Mouse (Mus musculus): ENCODE data around the gene Smc6.

Gene Smc6

GRCm38 (mm10) chr12:11265382-11266281 is at the start of gene Smc6, which contains the start of gene Gen1:
Gene Smc6 (plus strand): TSS chr12:11265886.
Gene Gen1 (minus strand): TSS chr12:11265801.
- DNase-seq (ENCODE audit: low read depth) = peak; percentile 88

GRCm38 (mm10) chr12:11216454-11216853 is 49.2 kb upstream of the Smc6 start:
- DNase-seq (ENCODE audit: low read depth) = no peak

DNA sequence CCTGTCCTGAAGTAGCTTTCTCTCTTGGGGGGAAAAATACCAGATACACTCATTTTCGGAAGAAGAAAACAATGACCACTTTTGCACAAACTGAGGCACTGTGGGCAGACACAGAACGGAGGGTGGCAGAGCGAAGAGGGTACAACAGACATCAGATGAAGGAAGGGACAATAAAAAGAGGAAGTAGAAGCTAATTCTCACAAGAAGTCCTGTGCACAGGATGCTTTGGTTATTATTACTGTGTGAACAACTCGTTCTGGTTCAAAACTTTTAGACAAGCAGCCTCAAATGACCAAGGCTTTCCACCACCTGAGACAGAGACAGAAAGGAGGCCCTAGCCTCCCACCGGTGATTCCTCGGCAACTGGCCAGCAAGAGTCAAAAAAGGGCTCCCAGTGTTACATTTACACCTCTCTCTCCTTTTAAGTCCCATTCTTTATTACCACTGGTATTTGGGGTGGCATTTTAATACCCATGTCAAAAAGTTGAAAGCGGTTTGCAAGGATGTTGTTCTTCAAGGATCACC is 47.9 kb upstream of the Smc6 start:
- no peak for DNase-seq (ENCODE audit: low read depth)

DNA sequence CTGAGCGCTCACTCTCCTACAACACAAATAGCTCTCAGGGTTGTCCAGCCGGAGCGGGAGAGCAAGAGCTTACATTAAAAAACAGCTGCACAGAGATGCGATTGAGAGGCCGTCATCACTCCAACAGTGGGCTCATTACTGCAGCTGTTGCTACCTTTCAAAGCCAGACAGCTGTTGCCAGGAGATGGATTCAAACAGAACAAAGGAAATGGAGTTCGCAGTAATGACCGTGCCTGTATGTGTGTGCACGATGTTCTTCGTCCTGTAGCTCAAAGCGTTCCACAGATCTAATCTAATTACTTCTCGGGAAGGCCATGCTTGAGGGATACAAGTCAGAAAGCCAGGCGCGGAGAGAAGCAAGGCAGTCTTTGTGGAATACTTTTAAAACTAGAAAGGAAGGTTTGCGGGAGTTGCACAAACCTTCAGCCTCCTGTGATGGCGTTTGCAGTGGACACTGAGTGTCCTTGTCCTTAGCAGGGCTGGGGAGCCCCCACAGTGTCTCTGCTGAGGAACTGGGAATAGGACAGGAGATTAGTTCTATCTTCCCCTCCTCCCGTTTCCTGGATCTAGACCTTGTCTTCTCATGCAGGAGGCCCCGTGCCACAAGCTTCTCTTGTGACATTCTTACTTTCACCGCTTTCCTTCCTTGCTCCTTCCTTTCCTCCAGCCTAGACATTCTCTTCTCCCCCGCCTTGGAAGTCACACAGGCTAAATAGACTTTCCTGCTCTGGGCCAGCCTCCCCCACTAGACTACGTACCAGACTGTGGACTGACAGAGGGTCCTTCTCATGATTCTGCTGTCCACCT is 44.0 kb upstream of the Smc6 start:
- DNase-seq (ENCODE audit: low read depth) = no peak

DNA sequence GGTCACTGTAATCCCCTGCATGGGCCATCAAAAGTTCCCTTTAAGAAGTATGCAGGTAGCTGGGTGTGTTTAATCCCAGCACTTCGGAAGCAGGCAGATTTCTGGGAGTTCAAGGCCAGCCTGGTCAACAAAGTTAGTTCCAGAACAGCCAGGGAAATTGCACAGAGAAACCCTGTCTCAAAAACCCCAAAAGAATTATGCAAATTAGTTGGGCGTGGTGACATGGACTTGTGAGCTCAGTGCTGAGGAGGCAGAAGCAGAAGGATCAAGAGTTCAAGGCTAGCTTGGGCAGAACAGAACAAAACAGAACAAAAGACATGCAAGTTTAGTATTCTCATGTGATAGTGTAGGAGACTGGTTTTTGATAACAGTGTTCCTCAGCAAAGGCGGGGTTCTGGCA is 43.1 kb upstream of the Smc6 start:
- no peak for DNase-seq (ENCODE audit: low read depth)

DNA sequence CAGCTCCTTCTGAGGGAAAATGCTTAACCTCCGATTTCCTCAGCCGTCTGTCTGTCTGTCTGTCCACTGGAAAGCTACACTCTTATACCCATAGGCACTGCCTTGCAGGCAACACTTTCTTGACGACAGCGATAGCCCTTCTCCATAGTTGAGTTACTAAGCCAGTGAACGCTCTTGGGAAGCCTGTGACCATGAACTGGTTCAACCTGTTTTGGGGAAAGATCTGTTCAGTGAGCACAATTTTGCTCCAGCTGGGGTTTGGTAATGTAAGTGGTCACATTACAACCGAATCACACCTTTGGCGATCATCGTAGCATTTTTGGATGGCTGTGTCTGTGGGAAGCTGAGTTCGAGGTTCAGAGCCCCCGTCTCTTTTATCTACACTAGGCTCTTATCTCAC is 42.6 kb upstream of the Smc6 start:
- no peak for DNase-seq (ENCODE audit: low read depth)

GRCm38 (mm10) chr12:11224722-11225121 is 41.0 kb upstream of the Smc6 start:
- no peak for DNase-seq (ENCODE audit: low read depth)

DNA sequence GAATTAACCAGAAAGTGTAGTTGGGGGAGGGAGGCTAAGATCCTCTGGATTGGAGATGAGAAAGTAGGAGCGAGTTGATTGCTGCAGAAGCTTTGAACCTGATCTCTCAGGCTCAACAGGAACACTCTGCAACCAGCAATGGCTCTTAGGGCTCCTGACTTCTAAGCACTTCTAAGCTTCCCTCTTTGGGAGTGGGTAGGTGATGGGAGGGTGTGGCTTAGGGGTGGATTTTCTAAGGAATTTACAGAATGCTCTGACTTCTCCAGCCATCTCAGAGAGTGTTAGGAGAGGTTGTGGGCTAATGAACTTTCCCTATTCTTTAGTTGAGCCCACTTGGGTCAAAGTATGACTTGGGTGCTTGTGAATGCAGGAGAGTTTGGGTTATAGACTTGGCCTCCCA is 39.6 kb upstream of the Smc6 start:
- no peak for DNase-seq (ENCODE audit: low read depth)

DNA sequence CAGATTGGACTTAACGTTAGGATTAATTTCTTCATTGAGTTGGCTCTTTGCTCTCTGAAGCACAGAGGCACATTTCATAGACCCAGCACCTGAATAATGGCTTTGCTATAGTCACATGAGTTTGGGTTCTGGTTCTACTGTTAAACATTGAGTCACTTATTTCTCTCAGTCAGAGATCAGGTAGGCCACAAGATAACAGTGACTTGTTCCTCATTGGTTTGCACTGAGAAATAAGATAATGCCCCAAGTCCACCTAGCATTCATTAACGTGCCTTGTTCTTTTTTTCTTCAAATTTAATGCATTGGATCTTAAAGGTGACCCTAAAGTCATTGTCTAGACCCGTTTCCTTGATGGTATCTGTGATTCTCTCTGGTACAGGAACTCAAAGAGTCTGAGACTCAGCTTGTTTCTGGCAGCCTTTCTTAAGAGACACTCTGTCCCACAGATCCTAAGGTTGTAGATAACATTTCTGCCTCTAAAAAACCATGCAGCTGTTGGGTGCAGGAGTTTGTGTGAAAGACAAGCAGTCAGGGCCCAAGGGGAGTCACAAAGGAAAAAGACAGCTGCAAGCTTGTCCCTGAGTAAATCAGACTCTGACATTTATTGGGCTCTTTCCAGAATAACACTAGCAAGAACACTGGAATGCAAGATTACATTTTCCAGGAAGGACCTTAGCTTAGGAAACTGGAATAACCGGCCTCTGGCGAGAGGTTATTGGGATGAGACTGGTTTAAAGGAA is 39.0 kb upstream of the Smc6 start:
- DNase-seq (ENCODE audit: low read depth) = no peak

DNA sequence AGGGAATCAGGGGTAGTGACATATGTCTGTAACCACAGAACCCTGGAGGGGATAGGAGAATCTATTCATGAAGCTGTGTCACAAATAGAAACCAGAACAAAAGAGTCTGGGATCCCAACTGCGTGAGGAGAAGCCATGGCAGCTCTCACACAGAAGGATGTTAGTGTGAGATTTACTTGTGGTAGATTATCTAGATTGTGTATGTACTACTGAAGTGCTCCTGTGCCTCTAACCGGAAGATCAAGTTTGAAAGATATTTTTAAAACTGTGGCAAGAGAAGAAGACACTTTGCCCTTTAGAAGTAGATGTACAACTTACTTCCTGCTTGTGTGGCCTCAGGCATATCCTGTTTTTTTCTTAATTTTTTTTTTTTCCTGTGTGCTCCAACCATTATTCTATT is 35.4 kb upstream of the Smc6 start:
- DNase-seq (ENCODE audit: low read depth) = no peak

DNA sequence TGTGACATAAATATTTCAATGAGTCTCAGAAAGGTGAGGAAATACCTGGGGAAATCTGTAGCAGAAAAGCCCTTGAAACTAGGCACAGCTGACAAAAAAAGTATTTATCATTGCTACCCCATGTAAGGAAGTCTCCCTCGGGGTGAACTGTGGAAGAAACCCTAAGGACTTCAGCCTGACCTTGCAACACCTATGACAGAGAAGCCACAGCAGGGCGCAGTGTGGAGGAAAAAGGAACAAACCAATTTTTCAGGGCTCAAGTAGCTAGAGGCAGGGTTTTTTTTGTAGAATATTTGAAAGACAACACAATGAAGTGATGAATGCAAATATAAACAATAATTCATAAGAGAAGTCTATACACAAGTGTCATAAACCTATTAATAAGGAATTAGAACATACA is 29.7 kb upstream of the Smc6 start:
- no peak for DNase-seq (ENCODE audit: low read depth)

GRCm38 (mm10) chr12:11247460-11247859 is 18.2 kb upstream of the Smc6 start:
- DNase-seq (ENCODE audit: low read depth) = no peak

- no peak for DNase-seq (ENCODE audit: low read depth)
Measured at GRCm38 (mm10) chr12:11250322-11250721, 15.4 kb upstream of the Smc6 start.

DNA sequence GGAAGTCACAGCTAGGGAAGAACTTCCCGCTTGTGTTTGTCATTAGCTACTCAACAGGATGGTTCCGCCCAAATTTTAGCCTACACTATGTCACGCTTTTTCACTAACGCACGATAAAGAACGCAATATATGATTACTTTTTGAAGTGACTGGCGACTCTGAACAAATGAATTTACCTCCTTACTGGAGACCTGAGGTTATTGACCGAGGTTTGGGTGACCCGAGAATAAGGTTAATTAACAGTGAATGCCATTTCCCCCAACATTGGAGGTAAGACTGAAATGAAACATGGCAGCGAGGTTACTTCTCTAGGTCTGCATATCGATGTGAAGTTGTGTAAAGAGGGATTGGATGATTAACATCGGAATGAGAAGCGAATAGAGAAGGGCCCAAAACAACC is 791 bp upstream of the Smc6 start:
- DNase-seq (ENCODE audit: low read depth) = no peak

DNA sequence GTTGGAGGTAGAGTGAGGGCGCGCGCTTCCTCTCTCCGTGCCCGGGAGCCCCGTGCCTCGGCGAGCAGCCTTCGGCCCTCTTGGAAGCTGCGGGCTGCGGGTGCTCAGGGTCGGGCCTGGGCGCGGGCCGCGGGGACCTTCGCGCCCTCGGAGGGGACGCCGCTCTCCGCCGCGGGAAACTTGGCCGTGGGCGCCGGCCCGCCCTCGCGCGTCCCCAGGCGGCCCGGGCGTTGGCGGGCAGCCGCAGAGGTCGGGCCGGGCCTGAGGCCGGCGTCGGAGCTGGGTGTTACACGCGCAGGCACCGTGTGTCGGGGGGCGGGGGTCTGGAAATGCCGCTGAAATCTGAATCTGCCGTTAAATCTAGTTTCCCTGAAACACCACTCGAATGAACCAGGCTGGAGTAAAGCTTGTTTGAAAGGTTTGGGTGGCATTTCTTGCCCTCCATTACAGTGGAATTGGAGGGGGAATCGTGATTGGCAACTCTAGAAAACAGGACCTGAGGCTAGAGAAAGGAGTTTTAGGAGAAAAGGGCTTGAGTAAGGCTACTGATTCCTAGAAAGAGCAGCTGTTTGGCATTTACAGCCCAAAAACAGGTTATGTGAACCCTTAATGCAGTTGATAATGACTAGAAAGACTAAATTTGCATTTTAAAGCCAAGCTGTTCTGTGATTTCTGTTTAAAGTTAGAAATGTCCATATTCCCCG is 748 bp downstream of the Smc6 start:
- DNase-seq (ENCODE audit: low read depth) = no peak

DNA sequence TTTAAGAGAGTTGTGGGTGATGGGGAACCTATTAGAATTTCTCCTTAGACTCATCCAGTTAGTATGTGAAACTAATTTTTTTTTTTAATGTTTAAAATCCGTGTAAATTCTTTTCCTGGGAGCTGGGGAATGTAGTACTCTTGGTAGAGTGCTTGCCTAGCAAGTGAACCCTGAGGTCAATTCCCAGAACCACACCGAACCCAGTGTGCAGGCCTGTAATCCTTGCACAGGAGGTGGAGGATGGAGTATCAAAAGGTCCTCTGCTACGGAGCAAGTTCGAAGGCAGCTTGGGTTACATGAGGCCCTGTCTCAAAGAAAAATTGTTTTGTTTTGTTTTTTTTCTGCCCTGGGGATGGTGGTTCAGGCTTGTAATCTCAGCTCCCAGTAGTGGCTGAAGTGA is 1.3 kb downstream of the Smc6 start:
- no peak for DNase-seq (ENCODE audit: low read depth)

DNA sequence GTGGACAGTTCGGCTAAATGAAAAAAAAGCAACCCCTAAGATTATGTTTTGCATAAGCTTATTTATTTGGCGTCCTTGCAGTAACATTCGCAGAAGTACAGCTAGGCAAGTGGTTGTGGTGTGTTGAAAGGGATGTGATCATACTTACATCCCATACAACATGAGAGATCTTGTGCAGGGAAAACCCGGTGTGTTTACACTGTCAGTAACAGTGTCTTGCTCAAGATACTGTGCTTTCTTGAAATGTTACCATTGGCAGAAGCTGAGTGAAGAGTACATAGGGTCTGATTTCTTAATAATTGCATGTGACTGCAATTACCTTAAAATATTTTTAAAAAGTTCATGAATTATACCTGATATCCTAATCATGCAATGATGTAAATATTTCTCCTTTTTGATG is 6.9 kb downstream of the Smc6 start:
- DNase-seq (ENCODE audit: low read depth) = no peak

GRCm38 (mm10) chr12:11273185-11273584 is 7.5 kb downstream of the Smc6 start:
- DNase-seq (ENCODE audit: low read depth) = no peak

DNA sequence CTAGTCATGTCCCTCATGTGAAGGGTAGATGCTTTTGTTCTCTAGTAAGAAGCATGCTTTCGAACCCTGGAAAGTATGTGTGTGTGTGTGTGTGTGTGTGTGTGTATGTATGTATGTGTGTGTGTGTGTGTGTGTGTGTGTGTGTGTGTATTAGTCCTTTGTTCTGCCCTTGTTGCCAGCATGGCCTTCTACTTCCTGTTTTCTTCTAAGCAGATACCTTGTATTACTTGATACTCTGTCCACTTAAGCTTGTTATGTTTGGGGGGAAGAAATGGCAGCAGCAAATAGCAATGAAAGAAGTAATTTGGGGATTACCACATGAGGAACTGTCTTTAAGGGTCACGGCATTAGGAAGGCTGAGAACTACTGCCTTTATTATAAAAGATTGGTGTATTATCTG is 10.9 kb downstream of the Smc6 start:
- no peak for DNase-seq (ENCODE audit: low read depth)

DNA sequence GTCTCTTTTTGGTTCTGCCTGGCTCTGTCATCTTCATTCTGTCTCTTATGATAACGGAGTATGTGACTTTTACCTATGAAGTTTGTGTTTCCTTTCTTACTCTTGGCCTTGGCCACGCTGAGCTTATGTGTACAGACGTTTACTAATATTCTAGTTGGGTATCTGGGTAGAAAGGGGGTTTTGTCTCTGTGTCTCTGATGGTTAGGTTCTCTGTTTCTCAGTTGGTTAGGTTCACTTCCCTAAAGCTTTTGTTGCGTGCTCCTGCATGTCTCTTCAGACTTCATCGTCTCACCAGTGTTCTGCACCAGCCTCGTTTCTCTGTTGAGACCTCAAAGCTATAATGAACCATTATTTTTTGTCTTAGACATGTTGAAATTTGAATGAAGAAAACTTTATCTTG is 11.5 kb downstream of the Smc6 start:
- DNase-seq (ENCODE audit: low read depth) = no peak

GRCm38 (mm10) chr12:11279886-11280285 is 14.2 kb downstream of the Smc6 start:
- no peak for DNase-seq (ENCODE audit: low read depth)

GRCm38 (mm10) chr12:11281584-11281983 is 15.9 kb downstream of the Smc6 start:
- no peak for DNase-seq (ENCODE audit: low read depth)

All from c-Kit-positive CD71-positive TER-119-negative erythroid progenitor cells, embryonic 14.5 days (primary cell).